Mouse (Mus musculus) embryonic fibroblast, embryonic 13.5 days (primary cell): ENCODE measurements around the gene Mapk1ip1. TPM values are rescaled to one million over a fixed set of nuclear protein-coding genes. Genes with fewer than 3 reads are reported as not detected.

Experiments
- H3K27ac ChIP-seq: 2 replicates; pipeline ENCODE4 v1.5.1; 2012; ENCODE audit warnings: low read length, control low read depth, inconsistent platforms; ENCODE audit not compliant: insufficient read depth
- H3K4me1 ChIP-seq: 2 replicates; pipeline ENCODE4 v1.6.1; 2011; ENCODE audit warnings: low read length; ENCODE audit not compliant: control insufficient read depth, insufficient read depth
- H3K4me3 ChIP-seq: 2 replicates; pipeline ENCODE4 v1.5.1; 2011; ENCODE audit warnings: mild to moderate bottlenecking, control low read depth, low read length; ENCODE audit not compliant: insufficient read depth
- CTCF ChIP-seq: IDR thresholded peaks from 2 replicates; pipeline ENCODE4 v1.5.1; 2011; ENCODE audit warnings: mild to moderate bottlenecking, control low read depth, low read length, moderate library complexity, borderline replicate concordance; ENCODE audit not compliant: insufficient read depth
- POLR2A ChIP-seq: IDR thresholded peaks from 2 replicates; pipeline ENCODE4 v1.6.1; 2011; ENCODE audit warnings: low read depth, mild to moderate bottlenecking, control low read depth, low read length, moderate library complexity
- polyA plus RNA-seq: library from polyadenylated mRNA; stranded (reverse); fragments of >200 nt; gene quantifications from 2 replicates; pipeline ENCODE4 v1.2.4, GENCODE M21; 2011; ENCODE audit warnings: low read depth; ENCODE audit not compliant: missing spikeins, insufficient read length

The Mapk1ip1 gene
- polyA plus RNA-seq, 1 experiment: 12.4 TPM

GRCm38 (mm10) chr7:138841436-138842151 is 4.5 kb downstream of the Mapk1ip1 start:
- no peak overlapping the region for H3K4me3 ChIP-seq
- TF ChIP-seq POLR2A (no peak), CTCF (no peak)
- peaks cover 6% of the 10 kb centered on the region; the same call in 1 of the 2 replicates for H3K4me1 ChIP-seq
- no peak overlapping the region for H3K27ac ChIP-seq

GRCm38 (mm10) chr7:138840594-138841021 is 5.5 kb downstream of the Mapk1ip1 start:
- TF ChIP-seq CTCF (peak; percentile 63), POLR2A (no peak)
- Histone ChIP-seq H3K4me3 (no peak overlapping the region), H3K4me1 (peaks cover 6% of the 10 kb centered on the region; the same call in 1 of the 2 replicates), H3K27ac (no peak overlapping the region)

GRCm38 (mm10) chr7:138835028-138835427 is 11.0 kb downstream of the Mapk1ip1 start:
- H3K4me1 ChIP-seq: no peaks in the 10 kb centered on the region
- TF ChIP-seq POLR2A (no peak), CTCF (no peak)
- no peak overlapping the region for H3K4me3 ChIP-seq
- no peak overlapping the region for H3K27ac ChIP-seq

GRCm38 (mm10) chr7:138827812-138828211 is 18.3 kb downstream of the Mapk1ip1 start:
- H3K4me3 ChIP-seq: no peak overlapping the region
- peak; percentile 97 for TF ChIP-seq CTCF
- TF ChIP-seq POLR2A: no peak
- H3K4me1 ChIP-seq: no peaks in the 10 kb centered on the region
- H3K27ac ChIP-seq: no peak overlapping the region

- no peak overlapping the region for H3K4me3 ChIP-seq
- no peak overlapping the region for H3K27ac ChIP-seq
- no peak for TF ChIP-seq CTCF
- no peak for TF ChIP-seq POLR2A
- H3K4me1 ChIP-seq: no peaks in the 10 kb centered on the region
These were observed 20.9 kb downstream of the Mapk1ip1 start for GRCm38 (mm10) chr7:138824995-138825756.

GRCm38 (mm10) chr7:138824423-138824822 is 21.6 kb downstream of the Mapk1ip1 start:
- H3K27ac ChIP-seq: no peak overlapping the region
- H3K4me1 ChIP-seq: no peaks in the 10 kb centered on the region
- no peak overlapping the region for H3K4me3 ChIP-seq
- TF ChIP-seq POLR2A (no peak), CTCF (no peak)

- Histone ChIP-seq H3K27ac (no peak overlapping the region), H3K4me1 (peaks cover 3% of the 10 kb centered on the region; the same call in 1 of the 2 replicates), H3K4me3 (no peak overlapping the region)
- no peak for TF ChIP-seq POLR2A
- TF ChIP-seq CTCF: 0 out of 2 replicates have a peak, but pooled peaks have one; percentile 3
These were observed 27.8 kb downstream of the Mapk1ip1 start for GRCm38 (mm10) chr7:138818314-138818713.

GRCm38 (mm10) chr7:138813213-138813875 is 32.7 kb downstream of the Mapk1ip1 start:
- TF ChIP-seq CTCF (no peak), POLR2A (no peak)
- Histone ChIP-seq H3K4me3 (no peak overlapping the region), H3K4me1 (peaks cover 3% of the 10 kb centered on the region; the same call in 1 of the 2 replicates)

GRCm38 (mm10) chr7:138807146-138807545 is 38.9 kb downstream of the Mapk1ip1 start:
- Histone ChIP-seq H3K4me1 (no peaks in the 10 kb centered on the region), H3K4me3 (no peak overlapping the region), H3K27ac (no peak overlapping the region)
- no peak for TF ChIP-seq CTCF
- no peak for TF ChIP-seq POLR2A

More at GRCm38 (mm10) chr7:138813213-138813875, 32.7 kb downstream of the Mapk1ip1 start:
- H3K27ac ChIP-seq: no peak overlapping the region

- TF ChIP-seq POLR2A (no peak), CTCF (no peak)
- H3K4me1 ChIP-seq: no peaks in the 10 kb centered on the region
- no peak overlapping the region for H3K27ac ChIP-seq
- H3K4me3 ChIP-seq: no peak overlapping the region
These were observed 42.7 kb downstream of the Mapk1ip1 start for GRCm38 (mm10) chr7:138803386-138803785.
